Mouse (Mus musculus) neural tube, embryonic 13.5 days (tissue): ENCODE data around the gene Dusp11. TPM values are rescaled to one million over a fixed set of nuclear protein-coding genes. Genes with fewer than 3 reads are reported as not detected.
"Not testable (repeated sequence)": the region's sequence is repeated elsewhere in the genome, so short reads cannot be mapped to it uniquely, and the experiment has no call there.

Source experiments
- ATAC-seq: fragments of 200-750 bp; cut with Nextera tagmentation; 2 replicates; pipeline ENCODE4 v1.8.0; 2017; ENCODE audit warnings: low read depth, mild to moderate bottlenecking, moderate TSS enrichment, moderate library complexity
- H3K27ac ChIP-seq: fragments of 300-500 bp; sonication (generic); replicated peaks from 2 replicates; pipeline ENCODE4 v1.5.1; 2015; ENCODE audit warnings: moderate library complexity, mild to moderate bottlenecking, inconsistent platforms
- H3K27me3 ChIP-seq: fragments of 300-500 bp; sonication (generic); 2 replicates; pipeline ENCODE4 v1.6.1; 2015; ENCODE audit warnings: mild to moderate bottlenecking, inconsistent platforms
- H3K36me3 ChIP-seq: fragments of 300-500 bp; sonication (generic); 2 replicates; pipeline ENCODE4 v1.6.1; 2015; ENCODE audit warnings: mild to moderate bottlenecking, inconsistent platforms
- H3K4me1 ChIP-seq: fragments of 300-500 bp; sonication (generic); replicated peaks from 2 replicates; pipeline ENCODE4 v1.6.1; 2015; ENCODE audit warnings: inconsistent platforms
- H3K4me2 ChIP-seq: fragments of 300-500 bp; sonication (generic); 2 replicates; pipeline ENCODE4 v1.6.1; 2015; ENCODE audit warnings: inconsistent platforms, mild to moderate bottlenecking, moderate library complexity
- H3K4me3 ChIP-seq: fragments of 300-500 bp; sonication (generic); 2 replicates; pipeline ENCODE4 v1.5.1; 2015; ENCODE audit warnings: mild to moderate bottlenecking, inconsistent platforms
- H3K9ac ChIP-seq: fragments of 300-500 bp; sonication (generic); 2 replicates; pipeline ENCODE4 v1.6.1; 2015; ENCODE audit warnings: moderate library complexity, mild to moderate bottlenecking, inconsistent platforms
- H3K9me3 ChIP-seq: fragments of 300-500 bp; sonication (generic); 2 replicates; pipeline ENCODE4 v1.6.1; 2016; ENCODE audit warnings: inconsistent platforms
- WGBS: fragments of 180-500 bp; shearing (Covaris S2); methylation state at CpG from one replicate; pipeline ENCODE4 v1.1.7; 2015; 5-methylcytosine and 5-hydroxymethylcytosine counted together
- polyA plus RNA-seq: library from polyadenylated mRNA; unstranded; fragments of >200 nt; fragmentation: Nextera tagmentation; extraction: Ambion mirVana; gene quantifications from 2 replicates; pipeline ENCODE4 v1.2.1, GENCODE M21; 2015

Dusp11 gene
- polyA plus RNA-seq = 53.0 and 57.4 TPM in 2 replicates

GRCm38 (mm10) chr6:85961101-85962091 is at the start of gene Dusp11:
Gene Dusp11, minus strand, starts transcription at chr6:85961667.
- Histone ChIP-seq H3K4me2 (peak within 1 kb of the TSS; percentile 82), H3K4me1 (peaks cover 36% of the 10 kb centered on the region), H3K36me3 (peaks cover 15% of the 10 kb centered on the region), H3K4me3 (peak within 1 kb of the TSS; percentile 76), H3K9me3 (no peaks in the 10 kb centered on the region), H3K9ac (peak within 1 kb of the TSS; percentile 89), H3K27me3 (no peaks in the 10 kb centered on the region), H3K27ac (peak within 1 kb of the TSS; percentile 97)
- WGBS = under 1% methylated on average over 70 of the region's 70 CpGs
- ATAC-seq = peak; percentile 98

GRCm38 (mm10) chr6:86009980-86010379 is 48.5 kb upstream of the Dusp11 start:
- ATAC-seq = peak; percentile 53; the same call in 1 of the 2 replicates
- Histone ChIP-seq H3K4me2 (no peak overlapping the region), H3K36me3 (no peaks in the 10 kb centered on the region), H3K4me1 (no peaks in the 10 kb centered on the region), H3K4me3 (no peak overlapping the region), H3K27me3 (no peaks in the 10 kb centered on the region), H3K9me3 (no peaks in the 10 kb centered on the region), H3K27ac (no peak overlapping the region), H3K9ac (no peak overlapping the region)
- 37% methylated on average over 4 of the region's 4 CpGs for WGBS

GRCm38 (mm10) chr6:86004271-86005148 is 43.0 kb upstream of the Dusp11 start:
- 14% methylated on average over 18 of the region's 18 CpGs for WGBS
- Histone ChIP-seq H3K4me1 (peaks cover 7% of the 10 kb centered on the region), H3K9me3 (0 out of 2 replicates have a peak, but pooled peaks cover 3% of the 10 kb centered on the region), H3K9ac (peak overlapping the region; percentile 53; the same call in 1 of the 2 replicates), H3K4me2 (peak overlapping the region; percentile 50), H3K4me3 (no peak overlapping the region), H3K27ac (no peak overlapping the region), H3K36me3 (no peaks in the 10 kb centered on the region), H3K27me3 (no peaks in the 10 kb centered on the region)
- peak; percentile 96 for ATAC-seq

GRCm38 (mm10) chr6:86003405-86003925 is 42.0 kb upstream of the Dusp11 start:
- 71% methylated on average over 18 of the region's 18 CpGs for WGBS
- H3K4me1 ChIP-seq = peaks cover 7% of the 10 kb centered on the region

GRCm38 (mm10) chr6:85990774-85991173 is 29.3 kb upstream of the Dusp11 start:
- H3K9me3 ChIP-seq, H3K4me3 ChIP-seq, H3K4me1 ChIP-seq, H3K36me3 ChIP-seq, ATAC-seq, H3K27me3 ChIP-seq, H3K9ac ChIP-seq, H3K4me2 ChIP-seq, H3K27ac ChIP-seq: not testable (repeated sequence)
- 93% methylated on average over 5 of the region's 5 CpGs for WGBS

More at GRCm38 (mm10) chr6:86003405-86003925, 42.0 kb upstream of the Dusp11 start:
- no peak overlapping the region for H3K9ac ChIP-seq
- H3K4me2 ChIP-seq = no peak overlapping the region
- no peak for ATAC-seq
- no peaks in the 10 kb centered on the region for H3K27me3 ChIP-seq
- H3K27ac ChIP-seq = no peak overlapping the region
- no peaks in the 10 kb centered on the region for H3K36me3 ChIP-seq
- 0 out of 2 replicates have a peak, but pooled peaks cover 3% of the 10 kb centered on the region for H3K9me3 ChIP-seq
- H3K4me3 ChIP-seq = no peak overlapping the region

- H3K4me1 ChIP-seq, H3K27ac ChIP-seq, H3K9ac ChIP-seq, H3K4me2 ChIP-seq, H3K27me3 ChIP-seq, H3K36me3 ChIP-seq, H3K4me3 ChIP-seq, H3K9me3 ChIP-seq, ATAC-seq: not testable (repeated sequence)
- 83% methylated on average over 5 of the region's 5 CpGs for WGBS
Measured at GRCm38 (mm10) chr6:85989570-85989969, 28.1 kb upstream of the Dusp11 start.

- WGBS = 77% methylated on average over 8 of the region's 8 CpGs
- H3K36me3 ChIP-seq = no peaks in the 10 kb centered on the region
Measured at GRCm38 (mm10) chr6:85984351-85984750, 22.9 kb upstream of the Dusp11 start.

GRCm38 (mm10) chr6:85978736-85979135 is 17.3 kb upstream of the Dusp11 start:
- not testable (repeated sequence) for H3K27ac ChIP-seq, H3K4me2 ChIP-seq, H3K4me1 ChIP-seq, H3K9ac ChIP-seq, H3K9me3 ChIP-seq, H3K4me3 ChIP-seq, H3K27me3 ChIP-seq, ATAC-seq, H3K36me3 ChIP-seq
- WGBS = 86% methylated on average over 4 of the region's 4 CpGs

More at GRCm38 (mm10) chr6:85984351-85984750, 22.9 kb upstream of the Dusp11 start:
- H3K9ac ChIP-seq = no peak overlapping the region
- no peak overlapping the region for H3K4me3 ChIP-seq
- H3K4me1 ChIP-seq = no peaks in the 10 kb centered on the region
- ATAC-seq = no peak
- no peaks in the 10 kb centered on the region for H3K27me3 ChIP-seq
- H3K27ac ChIP-seq = no peak overlapping the region
- no peaks in the 10 kb centered on the region for H3K9me3 ChIP-seq
- no peak overlapping the region for H3K4me2 ChIP-seq

- H3K4me1 ChIP-seq = no peaks in the 10 kb centered on the region
- H3K9me3 ChIP-seq = no peaks in the 10 kb centered on the region
- no peaks in the 10 kb centered on the region for H3K36me3 ChIP-seq
- no peak overlapping the region for H3K4me3 ChIP-seq
- WGBS = 88% methylated on average over 5 of the region's 5 CpGs
- ATAC-seq = no peak
- no peak overlapping the region for H3K4me2 ChIP-seq
- H3K27me3 ChIP-seq = no peaks in the 10 kb centered on the region
- no peak overlapping the region for H3K9ac ChIP-seq
- H3K27ac ChIP-seq = no peak overlapping the region
Measured at GRCm38 (mm10) chr6:85976242-85976641, 14.8 kb upstream of the Dusp11 start.

GRCm38 (mm10) chr6:85975761-85976160 is 14.3 kb upstream of the Dusp11 start:
- no peak overlapping the region for H3K27ac ChIP-seq
- H3K9ac ChIP-seq = no peak overlapping the region
- no peaks in the 10 kb centered on the region for H3K36me3 ChIP-seq
- H3K9me3 ChIP-seq = no peaks in the 10 kb centered on the region
- no peaks in the 10 kb centered on the region for H3K27me3 ChIP-seq
- H3K4me2 ChIP-seq = no peak overlapping the region
- H3K4me3 ChIP-seq = no peak overlapping the region
- 89% methylated on average over 1 of the region's 1 CpGs for WGBS
- ATAC-seq = no peak
- H3K4me1 ChIP-seq = no peaks in the 10 kb centered on the region

- Histone ChIP-seq H3K4me3 (no peak overlapping the region), H3K9ac (no peak overlapping the region), H3K4me2 (no peak overlapping the region), H3K9me3 (no peaks in the 10 kb centered on the region), H3K27me3 (no peaks in the 10 kb centered on the region), H3K4me1 (no peaks in the 10 kb centered on the region), H3K36me3 (no peaks in the 10 kb centered on the region), H3K27ac (no peak overlapping the region)
- ATAC-seq = no peak
- 71% methylated on average over 10 of the region's 10 CpGs for WGBS
Measured at GRCm38 (mm10) chr6:85974941-85975617, 13.6 kb upstream of the Dusp11 start.
